Mouse (Mus musculus): Measurements from ENCODE around the gene Cept1. TPM values are rescaled to one million over a fixed set of nuclear protein-coding genes. Genes with fewer than 3 reads are reported as not detected.

The Cept1 gene
- total RNA-seq, 2 experiments from 2014 or later, result 40.2 to 44.3 TPM

- intact Hi-C loops (cut with DNase I), result no loop called here
- DNase-seq (ENCODE audit: low spot score in 2 of 2), result no peak
Observed at GRCm38 (mm10) chr3:106452616-106453015, 95.0 kb downstream of the Cept1 start.

Other genes starting within 250 kb of the Cept1 start
- not detected for gene Chil6, start 141.6 kb downstream of the Cept1 start, total RNA-seq (2021)
- under 1 TPM in 1 of 2 experiments, not detected in 1; 0.31 TPM for gene Dennd2d, start 65.4 kb downstream of the Cept1 start, total RNA-seq (2021)
- 10 to 100 TPM; 33.1 to 37.7 TPM for gene Dram2, start within 50 bp of the Cept1 start, total RNA-seq (2021)
- 10 to 100 TPM; 17.6 to 18.4 TPM for gene Lrif1, start 137.2 kb upstream of the Cept1 start, total RNA-seq (2021)
- 10 to 100 TPM; 10.6 to 10.7 TPM for gene Cd53, start 242.3 kb upstream of the Cept1 start, total RNA-seq (2021)

Data from left cerebral cortex, postnatal 14 days (tissue).